Mouse (Mus musculus) myocyte (in vitro differentiated cells): ENCODE measurements at regions not wholly inside any gene's neighbourhood (a gene's known extent, or its start where the extent isn't known, plus 50 kb on each side); places are given as distances from the start of the nearest gene placed in this dataset.

Source experiments
- H3K27me3 ChIP-seq: one replicate; pipeline ENCODE4 v1.6.1; 2011; ENCODE audit not compliant: control insufficient read depth, insufficient read depth, insufficient read length
- H3K36me3 ChIP-seq: one replicate; pipeline ENCODE4 v1.6.1; 2011; ENCODE audit not compliant: control insufficient read depth, insufficient read depth
- H3K4me2 ChIP-seq: one replicate; pipeline ENCODE4 v1.6.1; 2011; ENCODE audit warnings: low read depth, control low read depth
- H3K4me3 ChIP-seq: one replicate; pipeline ENCODE4 v1.5.1; 2011; ENCODE audit warnings: mild to moderate bottlenecking, control low read depth, moderate library complexity
- H3K79me2 ChIP-seq: one replicate; pipeline ENCODE4 v1.6.1; 2011; ENCODE audit not compliant: control insufficient read depth, insufficient read depth
- H3ac ChIP-seq: one replicate; pipeline ENCODE4 v1.6.1; 2011; ENCODE audit not compliant: control insufficient read depth, insufficient read length
- CEBPB ChIP-seq: IDR thresholded peaks from 2 replicates; pipeline ENCODE4 v1.6.1; 2011; ENCODE audit warnings: mild to moderate bottlenecking, moderate library complexity; ENCODE audit not compliant: poor library complexity, insufficient read depth, severe bottlenecking
- E2F4 ChIP-seq: IDR thresholded peaks from one replicate; pipeline ENCODE4 v1.6.1; 2011; ENCODE audit warnings: mild to moderate bottlenecking, control low read depth, moderate library complexity; ENCODE audit not compliant: insufficient read depth
- MAX ChIP-seq: IDR thresholded peaks from one replicate; pipeline ENCODE4 v1.6.1; 2011; ENCODE audit warnings: low read depth, mild to moderate bottlenecking, control low read depth
- MYOD1 ChIP-seq, 3 experiments: IDR thresholded peaks; one replicate each; pipeline ENCODE4 v1.6.1; 2011; ENCODE audit warnings: control low read depth in 2 of 3, low read depth in 2 of 3, mild to moderate bottlenecking in 2 of 3, moderate library complexity in 1 of 3; ENCODE audit not compliant: insufficient read length in 2 of 3, control insufficient read depth in 1 of 3
- MYOG ChIP-seq, 3 experiments: IDR thresholded peaks; one replicate each; pipeline ENCODE4 v1.6.1; 2011; ENCODE audit warnings: control low read depth in 2 of 3, low read depth in 2 of 3, mild to moderate bottlenecking in 2 of 3; ENCODE audit not compliant: insufficient read length in 2 of 3, control insufficient read depth in 1 of 3, insufficient read depth in 1 of 3
- POLR2A ChIP-seq: IDR thresholded peaks from one replicate; pipeline ENCODE4 v1.6.1; 2011; ENCODE audit warnings: low read depth, mild to moderate bottlenecking, control low read depth, moderate library complexity; ENCODE audit not compliant: insufficient read length
- POLR2AphosphoS2 ChIP-seq: IDR thresholded peaks from one replicate; pipeline ENCODE4 v1.6.1; 2011; ENCODE audit warnings: low read depth, control low read depth; ENCODE audit not compliant: insufficient read length
- REST ChIP-seq: IDR thresholded peaks from one replicate; pipeline ENCODE4 v1.6.1; 2011; ENCODE audit warnings: mild to moderate bottlenecking, control low read depth, moderate library complexity; ENCODE audit not compliant: insufficient read depth, insufficient read length
- SRF ChIP-seq: IDR thresholded peaks from one replicate; pipeline ENCODE4 v1.6.1; 2011; ENCODE audit warnings: low read depth; ENCODE audit not compliant: control insufficient read depth, insufficient read length
- TCF12 ChIP-seq: IDR thresholded peaks from one replicate; pipeline ENCODE4 v1.6.1; 2011; ENCODE audit warnings: mild to moderate bottlenecking, control low read depth; ENCODE audit not compliant: poor library complexity, insufficient read depth, severe bottlenecking
- TCF3 ChIP-seq: IDR thresholded peaks from one replicate; pipeline ENCODE4 v1.6.1; 2011; ENCODE audit warnings: low read depth, control low read depth; ENCODE audit not compliant: insufficient read length
- USF1 ChIP-seq: IDR thresholded peaks from one replicate; pipeline ENCODE4 v1.6.1; 2011; ENCODE audit warnings: low read depth, mild to moderate bottlenecking, control low read depth, moderate library complexity

GRCm38 (mm10) chr9:87406476-87406875, 151.1 kb upstream of the Cep162 start:
- no peak for TF ChIP-seq USF1
- TF ChIP-seq SRF = no peak
- TF ChIP-seq POLR2AphosphoS2 = no peak
- TF ChIP-seq E2F4 = no peak
- no peak for TF ChIP-seq MAX
- TF ChIP-seq MYOD1 (IDR thresholded peaks at IDR 0.05; ENCODE audit: control insufficient read depth in 1 of 3, insufficient read length in 2 of 3, low read depth in 2 of 3) = peak in 2 of 3 experiments; percentile 35 to 77
- TF ChIP-seq TCF12 = no peak
- peak in 1 of 3 experiments; percentile 30 for TF ChIP-seq MYOG (IDR thresholded peaks at IDR 0.05; ENCODE audit: control insufficient read depth in 1 of 3, insufficient read depth in 1 of 3, insufficient read length in 2 of 3, low read depth in 2 of 3)
- TF ChIP-seq TCF3 = no peak
- H3K79me2 ChIP-seq = no peaks in the 10 kb centered on the region
- no peaks in the 10 kb centered on the region for H3K36me3 ChIP-seq
- H3K4me2 ChIP-seq = peak overlapping the region; percentile 81
- H3K4me3 ChIP-seq = no peak overlapping the region
- H3K27me3 ChIP-seq = no peaks in the 10 kb centered on the region
- H3ac ChIP-seq = no peak overlapping the region

GRCm38 (mm10) chr9:87405115-87405720, 149.9 kb upstream of the Cep162 start:
- no peaks in the 10 kb centered on the region for H3K79me2 ChIP-seq
- no peaks in the 10 kb centered on the region for H3K36me3 ChIP-seq
- TF ChIP-seq TCF3 = no peak
- TF ChIP-seq CEBPB = 0 out of 2 replicates have a peak, but pooled peaks have one; percentile 8
- no peaks in the 10 kb centered on the region for H3K27me3 ChIP-seq
- H3K4me2 ChIP-seq = no peak overlapping the region
- H3K4me3 ChIP-seq = no peak overlapping the region
- H3ac ChIP-seq = no peak overlapping the region

GRCm38 (mm10) chr9:87402010-87402409, 146.7 kb upstream of the Cep162 start:
- H3K27me3 ChIP-seq = no peaks in the 10 kb centered on the region
- H3ac ChIP-seq = no peak overlapping the region
- TF ChIP-seq TCF3 = no peak
- no peak for TF ChIP-seq REST
- no peak for TF ChIP-seq USF1
- TF ChIP-seq TCF12 = no peak
- no peak for TF ChIP-seq POLR2AphosphoS2
- no peak for TF ChIP-seq SRF
- no peak for TF ChIP-seq MAX
- no peak for TF ChIP-seq MYOG (IDR thresholded peaks at IDR 0.05; ENCODE audit: control insufficient read depth in 1 of 3, insufficient read depth in 1 of 3, insufficient read length in 2 of 3, low read depth in 2 of 3)
- TF ChIP-seq CEBPB = no peak
- no peak for TF ChIP-seq POLR2A
- TF ChIP-seq MYOD1 (IDR thresholded peaks at IDR 0.05; ENCODE audit: control insufficient read depth in 1 of 3, insufficient read length in 2 of 3, low read depth in 2 of 3) = no peak
- TF ChIP-seq E2F4 = no peak
- no peaks in the 10 kb centered on the region for H3K79me2 ChIP-seq
- H3K4me2 ChIP-seq = no peak overlapping the region
- no peaks in the 10 kb centered on the region for H3K36me3 ChIP-seq
- H3K4me3 ChIP-seq = no peak overlapping the region

- Histone ChIP-seq H3K79me2 (no peaks in the 10 kb centered on the region), H3K36me3 (no peaks in the 10 kb centered on the region), H3K4me2 (no peak overlapping the region), H3ac (no peak overlapping the region), H3K4me3 (no peak overlapping the region), H3K27me3 (no peaks in the 10 kb centered on the region)
- no peak for TF ChIP-seq SRF
Observed at GRCm38 (mm10) chr9:87387516-87387915, 132.2 kb upstream of the Cep162 start.

GRCm38 (mm10) chr9:87383513-87383912, 128.2 kb upstream of the Cep162 start:
- no peaks in the 10 kb centered on the region for H3K27me3 ChIP-seq
- H3K4me2 ChIP-seq = no peak overlapping the region
- no peak overlapping the region for H3K4me3 ChIP-seq
- no peaks in the 10 kb centered on the region for H3K79me2 ChIP-seq
- no peak for TF ChIP-seq TCF3
- TF ChIP-seq REST = no peak
- TF ChIP-seq POLR2A = no peak
- TF ChIP-seq MYOD1 (IDR thresholded peaks at IDR 0.05; ENCODE audit: control insufficient read depth in 1 of 3, insufficient read length in 2 of 3, low read depth in 2 of 3) = no peak
- H3ac ChIP-seq = no peak overlapping the region
- H3K36me3 ChIP-seq = no peaks in the 10 kb centered on the region

GRCm38 (mm10) chr9:87377921-87378320, 122.6 kb upstream of the Cep162 start:
- no peak for TF ChIP-seq REST
- TF ChIP-seq MAX = no peak
- TF ChIP-seq POLR2A = no peak
- TF ChIP-seq TCF3 = no peak
- TF ChIP-seq TCF12 = no peak
- TF ChIP-seq E2F4 = no peak
- TF ChIP-seq SRF = no peak
- no peak for TF ChIP-seq MYOD1 (IDR thresholded peaks at IDR 0.05; ENCODE audit: control insufficient read depth in 1 of 3, insufficient read length in 2 of 3, low read depth in 2 of 3)
- TF ChIP-seq CEBPB = no peak
- TF ChIP-seq POLR2AphosphoS2 = no peak
- TF ChIP-seq USF1 = no peak
- no peaks in the 10 kb centered on the region for H3K36me3 ChIP-seq
- H3K79me2 ChIP-seq = no peaks in the 10 kb centered on the region
- no peak overlapping the region for H3ac ChIP-seq
- peak overlapping the region; percentile 20 for H3K4me2 ChIP-seq
- no peaks in the 10 kb centered on the region for H3K27me3 ChIP-seq
- no peak overlapping the region for H3K4me3 ChIP-seq
